Mouse (Mus musculus) 416B (cell line): ENCODE results near the gene Dgcr2.

Experiments used
- DNase-seq: peaks from one replicate; pipeline ENCODE4 v3.0.0; 2011; ENCODE audit warnings: low read depth

Gene Dgcr2

DNA sequence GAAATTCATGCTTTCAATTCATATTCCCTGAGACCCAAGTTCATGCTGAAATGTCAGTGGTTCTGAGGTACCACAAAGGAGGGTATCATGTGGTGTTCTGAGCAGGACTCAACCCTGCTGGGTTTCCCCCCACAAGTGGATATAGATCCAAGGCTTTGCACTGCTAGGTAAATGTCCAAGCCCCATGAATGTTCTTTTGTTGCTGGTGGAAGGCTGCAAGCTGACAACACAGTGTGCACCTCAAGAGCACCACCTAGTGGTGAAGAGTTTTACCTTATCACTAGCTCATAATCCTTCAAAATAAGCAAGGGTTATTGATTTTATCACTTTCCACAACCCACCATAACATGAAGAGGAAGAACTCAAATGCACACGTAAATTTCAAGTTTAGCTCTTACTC is 49.4 kb downstream of the Dgcr2 start:
- peak; percentile 72 for DNase-seq

DNA sequence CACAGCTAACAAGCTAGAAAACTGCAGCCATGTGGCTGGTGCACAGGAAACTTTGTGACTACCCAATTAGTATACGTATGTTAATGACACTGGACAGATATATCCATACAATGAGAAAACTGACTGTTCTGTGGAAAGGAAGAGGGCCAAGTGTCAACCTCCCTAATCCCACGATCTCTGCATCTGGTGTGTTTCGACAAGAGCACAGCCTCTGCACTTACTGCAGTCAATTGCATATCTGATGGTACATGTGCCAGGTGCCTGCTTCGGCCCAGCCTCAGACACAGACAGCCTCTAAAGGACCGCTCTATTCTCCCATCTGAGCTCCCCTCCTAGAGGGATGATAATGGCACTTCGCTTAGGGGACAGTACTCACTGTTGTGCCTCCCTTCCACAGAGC is 49.9 kb downstream of the Dgcr2 start:
- DNase-seq = no peak

DNA sequence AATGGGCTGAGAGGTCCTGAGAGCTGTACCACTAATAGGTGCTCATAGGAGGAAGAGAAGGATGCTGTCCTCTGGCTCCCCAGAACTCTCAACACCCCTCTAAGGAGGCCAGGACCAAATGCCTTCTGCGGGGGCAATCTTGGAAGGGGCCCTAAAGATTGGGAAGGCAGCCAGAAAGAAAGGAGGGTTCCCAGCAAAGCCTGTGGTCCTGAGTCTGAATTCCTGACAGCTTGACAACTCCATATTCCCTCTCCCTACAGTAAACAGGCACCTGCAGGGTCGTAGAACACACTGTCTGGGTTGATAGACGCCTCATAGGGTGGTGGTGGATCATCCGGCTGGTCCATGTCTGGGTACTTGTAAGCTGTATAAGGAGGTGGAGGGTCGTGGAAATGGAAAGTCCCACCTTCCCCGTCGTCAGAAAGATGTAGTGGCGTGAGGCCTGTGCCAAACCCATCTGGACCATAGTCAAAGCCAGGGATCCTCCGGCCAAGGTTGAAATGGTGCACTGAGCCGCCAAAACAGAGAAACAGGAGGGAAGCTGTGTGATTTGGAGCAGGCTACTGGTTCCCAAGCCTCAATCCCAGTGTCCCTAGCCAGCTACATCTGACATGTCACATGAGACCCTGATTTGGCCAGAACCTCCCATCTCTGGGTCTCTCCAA is 54.5 kb downstream of the Dgcr2 start:
- DNase-seq = no peak

DNA sequence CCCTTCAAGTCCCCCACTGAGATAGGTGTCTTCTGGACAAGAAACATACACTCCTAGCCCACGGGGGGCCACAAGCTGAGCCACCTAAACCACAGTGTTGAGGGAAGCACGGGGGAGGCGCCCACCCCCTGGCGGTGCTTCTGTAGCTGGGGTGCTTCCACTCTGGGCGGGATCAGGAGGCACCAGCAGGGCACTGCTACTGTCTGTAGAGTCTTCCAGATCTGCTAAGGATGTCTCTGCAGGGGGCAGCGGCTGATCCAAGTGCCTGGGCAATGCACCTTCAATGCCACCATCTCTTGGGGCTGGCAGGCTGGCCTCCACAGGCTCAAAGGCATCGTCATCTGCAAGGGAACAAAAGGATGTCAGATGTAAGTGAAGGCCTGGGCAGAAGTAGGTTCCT is 55.9 kb downstream of the Dgcr2 start:
- no peak for DNase-seq

DNA sequence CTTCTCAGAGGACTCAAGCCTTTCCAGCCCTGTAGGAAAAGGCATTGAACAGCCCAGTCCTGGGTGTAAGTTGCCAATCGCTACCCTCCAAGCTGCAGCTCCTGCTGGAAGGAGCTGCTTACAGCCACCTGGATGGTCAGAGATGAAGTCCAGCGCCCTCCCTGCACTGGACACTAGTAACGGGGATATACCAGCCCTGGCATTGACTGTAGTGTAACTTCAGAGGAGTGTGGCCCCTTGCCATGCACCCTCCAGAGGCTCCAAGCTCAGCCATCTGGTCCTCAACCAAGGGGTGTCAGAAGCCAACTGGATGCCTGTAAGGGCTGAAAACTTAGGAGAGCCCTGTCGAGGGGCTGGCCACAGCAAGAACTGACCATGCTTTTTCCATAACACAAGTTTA is 58.4 kb downstream of the Dgcr2 start:
- no peak for DNase-seq

DNA sequence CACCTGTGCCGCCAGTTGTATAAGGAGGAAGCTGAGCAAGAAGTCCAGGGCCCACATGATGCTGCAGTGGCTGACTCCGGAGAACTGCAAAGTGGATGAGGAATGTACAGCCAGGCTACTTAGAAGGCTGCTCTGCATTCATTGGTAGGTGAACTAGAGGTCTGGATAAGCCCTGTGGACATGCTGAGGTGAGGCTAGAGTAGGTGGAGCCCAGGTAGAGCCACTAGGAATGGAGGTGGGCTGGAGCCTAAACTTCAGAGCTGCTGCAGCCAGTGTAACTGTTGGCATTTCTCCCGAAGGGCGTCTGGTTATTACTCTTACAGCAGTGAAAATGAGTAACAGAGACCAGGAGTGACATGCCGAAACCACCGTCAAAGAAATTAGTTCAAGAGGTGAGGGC is 60.3 kb downstream of the Dgcr2 start, which contains the start of gene Car15:
TSS of gene Car15 (minus strand) at position 314 of the 400 bp plus-strand sequence.
- DNase-seq = no peak

GRCm38 (mm10) chr16:17835481-17835880 is 62.9 kb downstream of the Dgcr2 start:
- DNase-seq = no peak

DNA sequence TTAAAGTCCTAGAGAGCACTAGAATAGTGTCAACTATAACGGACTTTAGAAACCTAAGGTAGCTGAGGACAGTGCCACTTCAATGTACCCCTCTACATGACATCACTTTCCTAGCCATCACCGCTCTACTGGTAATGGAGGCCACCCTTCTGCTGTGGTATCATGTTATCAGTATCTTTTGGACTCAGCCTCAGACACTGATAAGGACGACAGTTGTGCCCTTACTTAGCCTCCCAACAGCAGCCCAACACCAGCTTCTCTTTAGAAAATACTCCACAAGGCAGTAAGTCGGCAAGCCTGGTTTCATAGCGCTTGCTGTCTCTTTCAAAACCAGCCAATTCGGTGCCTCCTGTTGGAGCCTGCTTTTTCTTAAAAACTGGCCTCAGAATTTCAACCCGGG is 63.8 kb downstream of the Dgcr2 start:
- no peak for DNase-seq

DNA sequence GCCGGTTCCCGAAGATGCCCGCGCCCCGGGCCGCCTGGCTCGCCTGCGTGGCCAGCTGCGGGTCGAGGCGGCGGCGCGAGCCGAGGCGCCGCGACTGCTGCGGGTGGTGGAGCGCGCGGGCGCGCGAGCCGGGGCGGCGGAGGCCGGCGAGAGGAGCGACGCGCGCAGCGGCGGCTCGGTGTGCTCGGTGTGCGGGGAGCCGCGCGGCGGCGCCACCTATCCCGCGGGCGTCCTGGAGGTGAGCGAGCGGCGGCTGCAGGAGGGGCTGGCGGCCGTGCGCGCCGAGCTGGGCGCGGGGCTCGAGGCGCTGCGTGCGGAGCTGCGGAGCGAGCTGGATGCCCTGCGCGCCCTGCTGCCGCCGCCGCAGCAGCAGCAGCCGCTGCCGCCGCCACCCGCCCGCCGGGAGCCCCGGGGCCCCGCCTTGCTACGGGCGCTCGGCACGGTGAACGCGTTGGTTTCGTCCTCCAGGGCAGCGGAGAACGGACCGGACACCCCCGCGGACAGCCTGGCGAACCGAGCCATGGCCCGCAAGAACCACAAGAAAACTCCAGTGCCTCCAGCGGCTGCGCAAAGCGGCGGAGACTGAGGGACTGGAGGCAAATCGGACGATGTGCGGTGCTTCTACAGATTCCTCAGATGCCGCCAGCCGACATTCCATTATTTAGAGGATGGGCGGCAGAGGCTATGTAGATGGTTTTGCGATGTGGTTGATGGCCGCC is 64.5 kb downstream of the Dgcr2 start:
- DNase-seq = no peak

GRCm38 (mm10) chr16:17833321-17833680 is 65.1 kb downstream of the Dgcr2 start:
- no peak for DNase-seq

GRCm38 (mm10) chr16:17832821-17833220 is 65.5 kb downstream of the Dgcr2 start, which contains the start of gene B830017H08Rik:
Gene B830017H08Rik, plus strand, starts transcription at chr16:17833121.
- DNase-seq = no peak

DNA sequence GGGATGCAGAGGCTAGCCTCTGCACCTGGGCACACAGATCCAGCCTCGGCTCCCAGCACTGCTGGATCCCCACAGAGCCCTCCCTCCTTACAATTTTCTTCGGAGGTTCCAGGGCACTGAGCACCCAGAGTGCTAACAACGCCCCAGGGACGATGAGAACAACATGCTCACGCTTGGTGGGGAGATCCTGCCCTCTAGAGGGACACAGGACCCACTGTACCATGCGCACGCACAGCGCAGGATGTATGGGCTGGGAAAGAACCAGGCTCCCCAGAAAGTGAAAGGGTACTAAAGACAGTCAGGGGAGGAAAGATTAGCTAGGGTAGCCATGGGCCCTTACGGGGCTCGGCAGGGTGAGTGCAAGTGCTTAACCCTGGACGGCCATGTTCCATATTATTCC is 66.6 kb downstream of the Dgcr2 start:
- no peak for DNase-seq

- DNase-seq = no peak
Measured at GRCm38 (mm10) chr16:17830385-17831178, 67.8 kb downstream of the Dgcr2 start.

DNA sequence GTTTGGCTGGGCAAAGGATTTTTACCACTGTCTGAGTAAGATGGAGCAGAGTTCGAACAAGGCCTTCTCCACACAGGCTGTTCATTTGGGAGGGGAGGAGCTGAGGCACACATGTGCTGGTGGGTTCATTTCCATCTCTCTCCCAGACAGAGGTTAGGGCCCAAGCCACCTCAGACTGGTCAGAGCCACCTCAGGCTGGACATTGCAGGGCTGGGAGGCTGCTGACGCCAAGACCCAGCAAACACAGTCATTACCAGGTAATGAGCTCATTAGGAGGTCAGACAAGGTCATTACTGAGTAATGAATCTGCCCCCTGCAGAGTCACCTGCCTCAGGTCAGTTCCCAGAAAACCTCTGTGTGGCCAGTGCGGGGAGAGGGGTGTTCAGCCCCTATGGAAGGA is 69.5 kb downstream of the Dgcr2 start:
- no peak for DNase-seq

- peak; percentile 62 for DNase-seq
Measured at GRCm38 (mm10) chr16:17828229-17828628, 70.1 kb downstream of the Dgcr2 start.

DNA sequence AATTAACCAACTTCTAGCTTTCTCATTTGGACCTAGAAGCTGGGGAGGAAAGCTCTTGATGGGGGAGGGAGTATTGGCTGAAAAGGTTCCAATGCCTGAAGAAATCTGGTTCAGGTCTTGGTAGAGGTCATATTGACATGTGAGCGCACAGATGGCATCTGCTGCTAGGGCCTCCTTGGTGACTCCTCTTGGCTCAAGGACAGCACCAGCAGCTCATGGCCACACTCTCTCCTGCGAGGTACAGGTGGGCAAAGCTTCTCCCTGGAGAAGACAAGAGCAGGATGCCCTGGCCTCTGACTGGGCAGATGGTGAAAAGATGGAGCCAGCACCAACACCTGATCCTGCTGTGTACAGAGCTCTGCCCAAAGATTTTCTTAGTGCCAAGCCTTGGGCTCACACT is 71.9 kb downstream of the Dgcr2 start:
- DNase-seq = no peak

GRCm38 (mm10) chr16:17816528-17816927 is 81.8 kb downstream of the Dgcr2 start:
- no peak for DNase-seq

DNA sequence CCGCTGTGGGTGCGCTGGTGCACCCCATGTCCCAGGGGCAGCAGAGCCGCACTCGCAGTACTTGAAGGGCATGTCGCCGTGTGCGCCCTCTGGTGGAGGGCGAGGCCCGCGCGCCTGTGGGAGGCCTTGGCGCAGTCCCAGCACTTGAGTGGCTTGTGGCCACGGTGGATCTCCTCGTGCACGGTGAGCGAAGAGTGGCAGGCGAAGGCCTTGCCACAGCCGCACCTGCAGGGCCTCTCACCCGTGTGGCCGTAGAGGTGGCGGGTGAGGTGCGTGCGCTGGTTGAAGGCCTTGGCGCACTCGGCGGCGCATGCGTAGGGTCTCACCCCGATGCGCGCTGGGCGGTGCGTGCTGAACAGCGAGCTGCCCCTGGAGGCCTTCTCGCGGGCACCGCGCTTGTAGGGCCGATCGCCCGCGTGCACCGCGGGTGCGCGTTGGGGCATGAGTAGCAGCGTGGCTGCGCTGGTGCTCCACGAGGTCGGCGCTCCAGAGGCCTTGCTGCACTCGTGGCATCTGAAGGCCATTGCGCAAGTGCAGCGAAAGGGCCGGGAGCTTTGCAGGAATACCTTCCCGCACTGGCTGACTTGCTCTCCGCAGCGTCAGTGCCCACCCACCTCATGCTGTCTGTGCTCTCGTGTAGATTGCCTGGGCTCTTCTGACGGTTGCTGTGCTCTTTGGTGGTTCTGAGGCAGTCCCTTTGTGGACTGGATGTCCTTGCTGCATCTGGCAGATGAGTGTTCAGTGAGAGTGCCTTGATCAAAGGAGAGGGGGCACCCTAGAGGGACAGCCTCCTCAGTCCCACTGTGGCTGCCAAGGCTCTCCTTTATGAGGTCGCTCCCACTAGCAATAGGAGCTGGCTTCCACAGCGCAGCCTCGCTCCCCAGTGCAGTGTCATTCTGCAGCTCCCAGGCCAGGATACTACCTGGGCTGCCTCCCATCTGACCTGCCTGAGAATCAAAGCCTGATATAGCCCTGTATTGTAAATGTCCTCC is 82.7 kb downstream of the Dgcr2 start:
- peak; percentile 83 for DNase-seq

DNA sequence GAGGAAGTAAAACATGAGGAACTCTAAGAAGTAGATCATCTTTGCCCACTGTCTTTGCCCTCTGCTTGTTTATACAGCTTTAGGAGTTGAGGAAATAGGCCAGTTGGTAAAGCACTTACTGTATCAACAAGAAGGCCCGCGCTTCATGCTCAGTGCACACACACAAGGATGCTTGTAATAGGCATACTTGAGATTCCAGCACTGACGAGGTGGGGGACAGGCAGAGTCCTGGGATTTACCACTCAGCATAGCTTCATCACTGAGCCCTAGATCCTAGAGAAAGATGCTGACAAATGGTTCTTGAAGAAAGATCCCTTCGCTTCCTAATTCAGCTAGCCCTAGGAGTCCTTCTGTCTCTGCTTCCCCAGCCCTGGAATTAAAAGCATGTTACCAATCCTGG is 85.2 kb downstream of the Dgcr2 start:
- no peak for DNase-seq

DNA sequence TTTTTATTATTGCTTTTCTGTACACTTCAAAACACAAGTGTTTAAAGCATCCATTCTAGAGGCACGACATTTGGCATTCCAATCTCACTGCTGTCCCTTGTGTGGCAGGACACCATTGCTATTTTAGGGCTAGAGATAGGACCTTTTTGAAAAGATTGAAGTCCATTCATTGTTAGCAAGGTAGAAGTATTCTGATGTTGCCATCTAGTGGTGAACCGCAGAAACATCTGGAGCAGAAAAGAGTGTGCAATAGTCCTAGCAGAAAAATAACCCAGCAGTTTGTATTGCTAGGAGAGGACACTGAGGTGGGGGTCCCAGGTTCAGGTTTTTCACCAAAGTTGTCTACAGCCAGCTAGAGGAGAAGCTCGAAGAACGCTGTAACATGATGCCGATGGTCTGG is 86.2 kb downstream of the Dgcr2 start:
- peak; percentile 70 for DNase-seq

- peak; percentile 20 for DNase-seq
Measured at GRCm38 (mm10) chr16:17809711-17810110, 88.7 kb downstream of the Dgcr2 start.

DNA sequence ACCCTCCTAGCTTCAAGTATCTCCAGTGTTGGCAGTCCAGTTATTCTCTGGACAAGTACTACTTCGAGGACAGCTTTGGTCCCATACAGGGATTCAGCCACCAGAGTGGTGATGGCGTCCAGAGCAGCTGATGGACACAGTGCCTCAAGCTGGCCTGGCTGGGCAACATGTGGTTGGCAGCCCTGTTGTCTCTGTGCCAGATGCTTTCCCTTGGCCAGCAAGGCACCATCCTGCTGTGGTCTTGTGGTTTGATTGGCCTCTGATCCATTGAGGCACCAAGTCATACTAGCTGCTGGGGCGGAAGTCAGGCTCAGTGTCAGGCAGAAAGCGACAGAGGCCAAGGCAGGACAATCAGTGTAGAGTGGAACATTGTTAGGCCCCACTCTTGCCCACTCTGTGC is 89.2 kb downstream of the Dgcr2 start:
- peak; percentile 88 for DNase-seq
